Mouse (Mus musculus) heart, embryonic 14.5 days (tissue): Measurements from ENCODE around the gene Hrasls. TPM values are rescaled to one million over a fixed set of nuclear protein-coding genes. Genes with fewer than 3 reads are reported as not detected.
A peak's percentile ranks its signal among the peaks of the same experiment; 100 is the strongest.

ENCODE experiments used
- ATAC-seq: fragments of 200-750 bp; cut with Nextera tagmentation; 2 replicates; pipeline ENCODE4 v1.8.0; 2017; ENCODE audit warnings: low read depth, moderate TSS enrichment; ENCODE audit not compliant: insufficient number of reproducible peaks, insufficient read depth, low FRiP score
- H3K27ac ChIP-seq, 2 experiments: fragments of 200-500 bp in 1 of 2; fragments of 300-500 bp in 1 of 2; sonication (generic) in 1 of 2; replicated peaks in 1 of 2; 2 replicates each; pipeline ENCODE4 v1.5.1; 2012 to 2014; ENCODE audit warnings: low read depth in 2 of 2, low read length in 2 of 2, control low read depth in 1 of 2, mild to moderate bottlenecking in 1 of 2, mixed read lengths in 1 of 2; ENCODE audit not compliant: control insufficient read depth in 1 of 2, insufficient read depth in 1 of 2
- H3K27me3 ChIP-seq: fragments of 300-500 bp; sonication (generic); 2 replicates; pipeline ENCODE4 v1.6.1; 2014; ENCODE audit warnings: mild to moderate bottlenecking, low read length, control low read depth; ENCODE audit not compliant: control insufficient read depth, insufficient read depth
- H3K36me3 ChIP-seq: fragments of 300-500 bp; sonication (generic); 2 replicates; pipeline ENCODE4 v1.6.1; 2014; ENCODE audit warnings: mild to moderate bottlenecking, control low read depth, low read length, mixed read lengths; ENCODE audit not compliant: control insufficient read depth, insufficient read depth
- H3K4me1 ChIP-seq, 2 experiments: fragments of 200-500 bp in 1 of 2; fragments of 300-500 bp in 1 of 2; sonication (generic) in 1 of 2; 2 replicates each; pipeline ENCODE4 v1.6.1; 2012 to 2014; ENCODE audit warnings: low read length in 2 of 2, control low read depth in 1 of 2, mixed read lengths in 1 of 2; ENCODE audit not compliant: control insufficient read depth in 2 of 2, insufficient read depth in 2 of 2
- H3K4me2 ChIP-seq: fragments of 300-500 bp; sonication (generic); 2 replicates; pipeline ENCODE4 v1.6.1; 2014; ENCODE audit warnings: mild to moderate bottlenecking, low read length
- H3K4me3 ChIP-seq, 2 experiments: fragments of 200-500 bp in 1 of 2; fragments of 300-500 bp in 1 of 2; sonication (generic) in 1 of 2; 2 replicates each; pipeline ENCODE4 v1.5.1; 2012 to 2014; ENCODE audit warnings: low read length in 2 of 2, mild to moderate bottlenecking in 2 of 2, control low read depth in 1 of 2, low read depth in 1 of 2, moderate library complexity in 1 of 2; ENCODE audit not compliant: control insufficient read depth in 1 of 2, insufficient read depth in 1 of 2
- H3K9ac ChIP-seq: fragments of 300-500 bp; sonication (generic); 2 replicates; pipeline ENCODE4 v1.6.1; 2014; ENCODE audit warnings: mild to moderate bottlenecking, low read length
- H3K9me3 ChIP-seq: fragments of 300-500 bp; sonication (generic); 2 replicates; pipeline ENCODE4 v1.6.1; 2016; ENCODE audit warnings: low read length, control low read depth; ENCODE audit not compliant: control insufficient read depth
- WGBS: fragments of 180-500 bp; shearing (Covaris S2); extraction: QIAGEN DNeasy Blood & Tissue Kit; methylation state at CpG from one replicate; pipeline ENCODE4 v1.1.7; 2014; 5-methylcytosine and 5-hydroxymethylcytosine counted together
- polyA plus RNA-seq: library from polyadenylated mRNA; unstranded; fragments of >200 nt; fragmentation: Nextera tagmentation; extraction: Ambion mirVana; gene quantifications from 2 replicates; pipeline ENCODE4 v1.2.1, GENCODE M21; 2014

The Hrasls gene
- polyA plus RNA-seq, 1 experiment from 2014 or later, result 3.9 TPM

GRCm38 (mm10) chr16:29193981-29194380 is 15.5 kb upstream of the Hrasls start:
- H3K27ac ChIP-seq, result no peak overlapping the region
- H3K27me3 ChIP-seq, result no peaks in the 10 kb centered on the region
- H3K4me3 ChIP-seq, result no peak overlapping the region
- no peak for ATAC-seq
- no peaks in the 10 kb centered on the region for H3K9me3 ChIP-seq
- no peaks in the 10 kb centered on the region for H3K36me3 ChIP-seq
- H3K4me2 ChIP-seq, result no peak overlapping the region
- H3K4me1 ChIP-seq, result peaks cover 7 to 10% of the 10 kb centered on the region in 2 experiments
- no peak overlapping the region for H3K9ac ChIP-seq
- WGBS, result 89% methylated on average over 4 of the region's 4 CpGs

DNA sequence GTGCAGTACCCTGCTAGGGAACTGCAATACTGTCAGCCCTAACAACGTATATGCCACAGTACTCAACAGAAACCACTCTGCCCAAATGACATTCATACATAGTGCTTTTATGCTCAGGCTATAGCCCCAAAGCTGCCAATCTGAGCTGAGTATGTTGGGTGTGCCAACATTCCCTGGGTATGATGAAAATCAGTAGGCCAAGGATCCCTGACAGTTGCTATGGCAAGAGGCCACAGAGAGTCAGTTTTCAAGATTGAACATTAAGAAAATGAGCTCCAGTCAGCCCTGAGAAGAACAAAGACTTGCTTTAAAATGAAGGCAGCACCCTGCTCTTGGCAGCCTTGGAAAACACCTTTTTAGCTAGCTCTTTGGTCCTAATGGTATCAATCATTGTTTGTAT is 14.3 kb upstream of the Hrasls start:
- Histone ChIP-seq H3K4me2 (no peak overlapping the region), H3K4me3 (no peak overlapping the region), H3K9me3 (no peaks in the 10 kb centered on the region), H3K27ac (no peak overlapping the region), H3K9ac (no peak overlapping the region), H3K36me3 (no peaks in the 10 kb centered on the region), H3K4me1 (peaks cover 10 to 14% of the 10 kb centered on the region in 2 experiments), H3K27me3 (no peaks in the 10 kb centered on the region)
- WGBS, result 89% methylated on average over 1 of the region's 1 CpGs
- ATAC-seq, result no peak

- 0 out of 4 replicates have a peak overlapping the region, but pooled peaks of 1 of the 2 experiments have one; percentile 2 for H3K27ac ChIP-seq
- peaks cover 10 to 14% of the 10 kb centered on the region in 2 experiments for H3K4me1 ChIP-seq
- H3K4me3 ChIP-seq, result no peak overlapping the region
- H3K9me3 ChIP-seq, result no peaks in the 10 kb centered on the region
- 4% methylated on average over 5 of the region's 5 CpGs for WGBS
- no peaks in the 10 kb centered on the region for H3K27me3 ChIP-seq
- ATAC-seq, result no peak
- H3K36me3 ChIP-seq, result no peaks in the 10 kb centered on the region
- peak overlapping the region; percentile 14; the same call in 1 of the 2 replicates for H3K4me2 ChIP-seq
- no peak overlapping the region for H3K9ac ChIP-seq
These were observed 11.0 kb upstream of the Hrasls start for GRCm38 (mm10) chr16:29198461-29198860.

- Histone ChIP-seq H3K4me1 (peaks cover 10 to 14% of the 10 kb centered on the region in 2 experiments), H3K9ac (no peak overlapping the region), H3K27me3 (no peaks in the 10 kb centered on the region), H3K9me3 (no peaks in the 10 kb centered on the region), H3K27ac (no peak overlapping the region), H3K4me2 (no peak overlapping the region), H3K36me3 (no peaks in the 10 kb centered on the region), H3K4me3 (no peak overlapping the region)
- WGBS, result 80% methylated on average over 2 of the region's 2 CpGs
- ATAC-seq, result no peak
These were observed 8.3 kb upstream of the Hrasls start for GRCm38 (mm10) chr16:29201146-29201545.

DNA sequence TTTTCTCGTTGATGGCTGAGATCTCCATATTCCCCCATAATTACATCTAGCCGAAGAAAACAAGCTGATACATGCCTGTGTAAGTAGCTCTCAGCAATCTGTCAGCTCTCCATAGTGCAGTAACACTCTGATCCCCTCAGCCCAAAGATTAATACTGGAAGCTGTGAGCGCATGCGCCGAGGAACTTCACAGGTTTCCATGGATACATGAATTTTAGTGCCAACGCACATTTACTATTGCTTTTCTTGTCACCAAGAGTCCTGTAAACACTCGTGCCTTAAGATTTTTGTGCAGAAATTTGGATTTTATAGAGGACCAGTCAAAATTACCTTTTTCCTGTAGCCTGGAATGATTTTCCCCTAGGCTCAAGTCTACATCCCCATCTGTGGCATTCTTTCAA is 4.6 kb upstream of the Hrasls start:
- Histone ChIP-seq H3K4me2 (no peak overlapping the region), H3K4me3 (no peak overlapping the region), H3K9ac (no peak overlapping the region), H3K36me3 (no peaks in the 10 kb centered on the region), H3K27me3 (0 out of 2 replicates have a peak, but pooled peaks cover 4% of the 10 kb centered on the region), H3K27ac (no peak overlapping the region), H3K4me1 (peaks cover 11 to 14% of the 10 kb centered on the region in 2 experiments), H3K9me3 (no peaks in the 10 kb centered on the region)
- 69% methylated on average over 7 of the region's 7 CpGs for whole genome bisulfite sequencing
- no peak for ATAC-seq

- H3K9ac ChIP-seq, result no peak overlapping the region
- no peak overlapping the region for H3K4me2 ChIP-seq
- no peaks in the 10 kb centered on the region for H3K9me3 ChIP-seq
- H3K27me3 ChIP-seq, result peaks cover 5% of the 10 kb centered on the region
- H3K4me1 ChIP-seq, result peaks cover 11 to 14% of the 10 kb centered on the region in 2 experiments
- H3K27ac ChIP-seq, result no peak overlapping the region
- no peaks in the 10 kb centered on the region for H3K36me3 ChIP-seq
- H3K4me3 ChIP-seq, result no peak overlapping the region
- WGBS, result 39% methylated on average over 2 of the region's 2 CpGs
- ATAC-seq, result no peak
These were observed 3.9 kb upstream of the Hrasls start for GRCm38 (mm10) chr16:29205581-29205980.

DNA sequence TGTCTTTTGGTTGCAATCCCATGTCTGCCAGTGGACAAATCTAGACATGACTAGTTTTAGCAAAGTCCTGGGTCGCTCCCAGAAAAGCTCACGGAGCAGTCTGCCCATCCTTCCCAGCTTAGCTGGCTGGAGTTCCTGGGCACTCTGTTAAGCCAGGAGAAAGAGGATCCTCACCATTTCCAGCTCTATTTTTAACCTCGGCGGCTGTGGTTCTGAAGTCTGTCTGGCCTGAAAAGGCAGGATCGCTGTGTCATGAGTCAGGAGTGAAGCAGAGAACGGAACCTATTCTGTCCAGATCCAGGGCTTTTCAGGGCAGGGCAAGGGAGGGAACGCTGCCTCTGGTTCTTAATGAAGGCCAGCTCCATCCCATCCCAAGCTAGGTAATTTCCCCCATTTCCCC is 654 bp upstream of the Hrasls start:
- peaks cover 15% of the 10 kb centered on the region for H3K27me3 ChIP-seq
- H3K36me3 ChIP-seq, result no peaks in the 10 kb centered on the region
- no peak overlapping the region for H3K4me3 ChIP-seq
- H3K9me3 ChIP-seq, result no peaks in the 10 kb centered on the region
- no peak overlapping the region; a peak in 1 of 4 replicates for H3K27ac ChIP-seq
- H3K4me1 ChIP-seq, result peaks cover 11 to 14% of the 10 kb centered on the region in 2 experiments
- H3K9ac ChIP-seq, result no peak overlapping the region
- ATAC-seq, result no peak
- H3K4me2 ChIP-seq, result peak overlapping the region; percentile 93
- WGBS, result 30% methylated on average over 7 of the region's 7 CpGs
